Mouse (Mus musculus) heart, adult 2 months (tissue): ENCODE data around the gene Edem2.

Experiments used
- CTCF ChIP-seq: fragments of 200-600 bp; IDR thresholded peaks from 2 replicates; pipeline ENCODE4 v1.8.1; 2022; ENCODE audit warnings: antibody characterized with exemption, mild to moderate bottlenecking, moderate library complexity
- EP300 ChIP-seq: fragments of 200-500 bp; IDR thresholded peaks from 2 replicates; pipeline ENCODE4 v1.6.1; 2011; ENCODE audit warnings: low read depth, low read length, control low read depth; ENCODE audit not compliant: insufficient read depth
- POLR2A ChIP-seq: fragments of 200-500 bp; IDR thresholded peaks from 2 replicates; pipeline ENCODE4 v1.6.1; 2011; ENCODE audit warnings: mild to moderate bottlenecking, low read depth, low read length, control low read depth; ENCODE audit not compliant: insufficient read depth

DNA sequence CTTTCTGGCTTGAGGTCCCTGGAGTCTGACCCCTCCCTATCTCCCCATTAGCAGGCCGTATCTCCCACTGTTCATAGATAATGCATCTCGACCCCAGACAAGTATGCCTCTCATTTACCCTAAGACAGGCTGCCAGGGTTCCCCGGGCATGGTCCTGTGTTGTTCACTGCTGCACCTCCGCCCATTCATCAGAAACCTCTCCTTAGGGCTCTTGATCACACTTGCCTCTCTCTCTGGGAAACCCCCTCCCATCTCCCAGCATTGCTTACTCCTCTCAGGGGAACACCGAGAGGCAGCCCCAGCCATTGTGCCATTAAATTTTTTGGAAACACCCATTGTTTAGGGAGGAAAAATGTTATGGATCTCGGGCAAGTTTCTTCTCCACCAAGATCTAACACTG lies 48.7 kb upstream of the Edem2 start:
- TF ChIP-seq CTCF (no peak), POLR2A (no peak), EP300 (no peak)
